In genomic region chr2:105903896-105904756, GRCm38 (mm10) we compare ENCODE assay signal across 8 mouse cellular contexts. TPM values are rescaled to one million over a fixed set of nuclear protein-coding genes. Genes with fewer than 3 reads are reported as not detected.
DNase-seq lines count a peak whose midpoint lies in the region; ATAC-seq and TF ChIP-seq lines count a peak whose summit lies in the region.

Gene Elp4, minus strand, starts transcription at chr2:105904564.
Gene Immp1l, plus strand, starts transcription at chr2:105904638.

- peak; percentile 100 for ATAC-seq in forebrain, embryonic 15.5 days (replicated peaks)
- peak; percentile 99 for ATAC-seq in neutrophil, adult 5-6 weeks (ENCODE audit: extremely low read depth, insufficient number of reproducible peaks, low FRiP score, poor library complexity, severe bottlenecking)

- no peaks in the 10 kb centered on the region for H3K9me3 ChIP-seq in ES-E14 (ENCODE audit: control insufficient read depth, insufficient read depth, low read depth, low read length)
- no peaks in the 10 kb centered on the region for H3K9me3 ChIP-seq in forebrain, embryonic 15.5 days

- H3K27me3 ChIP-seq in forebrain, embryonic 15.5 days: no peaks in the 10 kb centered on the region

- H3K9ac ChIP-seq in ES-E14 (ENCODE audit: insufficient read depth, low read depth, low read length, poor library complexity, severe bottlenecking): peak within 1 kb of the TSS; percentile 89
- H3K9ac ChIP-seq in forebrain, embryonic 15.5 days (replicated peaks): peak within 1 kb of the TSS; percentile 82

- peak; percentile 75; the same call in 1 of the 2 replicates for TF ChIP-seq POLR2A in lung, adult 2 months (IDR thresholded peaks at IDR 0.05; ENCODE audit: borderline replicate concordance, extremely low read depth, low read depth, low read length)

- in situ Hi-C loops in ES-E14 (cut with MboI; ENCODE audit: low sequenced_read_pairs in 2 of 2, unreplicated experiment in 2 of 2): no loop called here

- no peak within 1 kb of the TSS for H3K27ac ChIP-seq in ES-E14 (ENCODE audit: insufficient read depth, low read depth, low read length, poor library complexity, severe bottlenecking)
- H3K27ac ChIP-seq in forebrain, embryonic 15.5 days (replicated peaks): peak within 1 kb of the TSS; percentile 69

- peak; percentile 95 for DNase-seq in ES-E14 (ENCODE audit: low read depth, low spot score)
- DNase-seq in cerebellum, adult 11-12 months: peak; percentile 98
- peak; percentile 96 for DNase-seq in heart, postnatal 25 days (ENCODE audit: low spot score)
- DNase-seq in layer of hippocampus, adult 18-20 months (ENCODE audit: low spot score in 2 of 2): peak; percentile 95 to 99
- peak; percentile 96 for DNase-seq in lung, adult 2 months
- DNase-seq in thymus, adult 18-20 months: peak; percentile 89 to 95

- no peak for TF ChIP-seq CTCF in lung, adult 2 months (IDR thresholded peaks at IDR 0.05; ENCODE audit: insufficient read depth, low read length)

- peak within 1 kb of the TSS; percentile 66 for H3K4me2 ChIP-seq in forebrain, embryonic 15.5 days (replicated peaks)

- peak within 1 kb of the TSS; percentile 89 to 93 for H3K4me3 ChIP-seq in ES-E14 (ENCODE audit: insufficient read depth in 1 of 2, low read depth in 1 of 2, low read length in 2 of 2, poor library complexity in 1 of 2, severe bottlenecking in 1 of 2)
- peak within 1 kb of the TSS; percentile 86 for H3K4me3 ChIP-seq in forebrain, embryonic 15.5 days
- peak within 1 kb of the TSS; percentile 95 for H3K4me3 ChIP-seq in lung, adult 2 months (replicated peaks; ENCODE audit: extremely low read depth, low read depth, low read length)

- intact Hi-C loops in heart, postnatal 25 days (cut with DNase I): loop anchor here (5.0 kb wide), 1 partner anchor 98 kb away; the partner anchor contains the start of gene Dnajc24

- H3K4me1 ChIP-seq in ES-E14 (ENCODE audit: control insufficient read depth in 2 of 2, insufficient read depth in 2 of 2, low read length in 2 of 2, poor library complexity in 1 of 2): no peaks in the 10 kb centered on the region
- H3K4me1 ChIP-seq in forebrain, embryonic 15.5 days: peaks cover 12% of the 10 kb centered on the region
- H3K4me1 ChIP-seq in lung, adult 2 months (ENCODE audit: control insufficient read depth, insufficient read depth, low read length): no peaks in the 10 kb centered on the region

- no peaks in the 10 kb centered on the region for H3K36me3 ChIP-seq in ES-E14 (ENCODE audit: control insufficient read depth, insufficient read depth, low read length, poor library complexity, severe bottlenecking)
- H3K36me3 ChIP-seq in forebrain, embryonic 15.5 days: no peaks in the 10 kb centered on the region

- WGBS in forebrain, embryonic 15.5 days: under 1% methylated on average over 39 of the region's 39 CpGs
- under 1% methylated on average over 39 of the region's 39 CpGs for WGBS in lung, adult 2 months

TF ChIP-seq in ES-E14, 5 proteins besides CTCF, POLR2A, EP300 and RAD21:
- TF ChIP-seq MAFK (IDR thresholded peaks at IDR 0.05; ENCODE audit: insufficient read depth, low read depth, low read length): no peak
- TF ChIP-seq CHD2 (IDR thresholded peaks at IDR 0.05; ENCODE audit: low read depth, low read length): peak; percentile 83
TF ChIP-seq in ES-E14: peak in this region for 1.

RNA-seq across cellular contexts. Expression of gene Elp4, which starts in this region (rescaled TPM):
- 10.9 and 15.6 TPM in 2 replicates for total RNA-seq in ES-E14 (2012; rRNA removed)
- 42.1 and 44.9 TPM in 2 replicates for polyA plus RNA-seq in forebrain, embryonic 15.5 days (2015; fragmentation: Nextera tagmentation; extraction: Ambion mirVana)
- 10 to 100 TPM; 11.3 to 14.0 TPM for total RNA-seq in heart, postnatal 25 days (2021)
- 10 to 100 TPM; 17.7 to 20.1 TPM for total RNA-seq in layer of hippocampus, adult 18-20 months (2021)
- polyA plus RNA-seq in lung, adult 2 months (2012; rRNA removed): 2.3 and 3.7 TPM in 2 replicates
- 8.8 and 18.2 TPM in 2 replicates for total RNA-seq in neutrophil, adult 5-6 weeks (2017)

RNA-seq across cellular contexts. Expression of gene Immp1l, which starts in this region (rescaled TPM):
- total RNA-seq in ES-E14 (2012; rRNA removed): 16.1 and 25.8 TPM in 2 replicates
- polyA plus RNA-seq in forebrain, embryonic 15.5 days (2015; fragmentation: Nextera tagmentation; extraction: Ambion mirVana): 106 and 110 TPM in 2 replicates
- total RNA-seq in heart, postnatal 25 days (2021): 10 to 100 TPM; 86.8 to 92.3 TPM
- total RNA-seq in layer of hippocampus, adult 18-20 months (2021): 10 to 100 TPM; 28.0 to 31.2 TPM
- polyA plus RNA-seq in lung, adult 2 months (2012; rRNA removed): 6.5 and 8.9 TPM in 2 replicates
- 13.3 and 17.3 TPM in 2 replicates for total RNA-seq in neutrophil, adult 5-6 weeks (2017)

Comparison
In these comparisons a context has a peak if more than half of its experiments do, and no peak if none do; other contexts are left out.
1. RNA of gene Immp1l (polyA plus RNA-seq): 106 to 110 TPM in forebrain, embryonic 15.5 days; 6.5 to 8.9 TPM in lung, adult 2 months; every median in the first group is over 10 times any median in the second.
2. Peak in every context shown above with its lines, with median percentiles within 50 percentile points of each other: DNase-seq and H3K4me3 ChIP-seq.